Mouse (Mus musculus) bone marrow macrophage, adult 2 months (primary cell): ENCODE measurements at regions not wholly inside any gene's neighbourhood (a gene's known extent, or its start where the extent isn't known, plus 50 kb on each side); places are given as distances from the start of the nearest gene placed in this dataset.
"Not testable (repeated sequence)": the region's sequence is repeated elsewhere in the genome, so short reads cannot be mapped to it uniquely, and the experiment has no call there.

Source experiments
- H3K27ac ChIP-seq: 2 replicates; pipeline ENCODE4 v1.5.1; 2012; ENCODE audit warnings: low read depth, low read length; ENCODE audit not compliant: insufficient read depth
- H3K4me1 ChIP-seq: 2 replicates; pipeline ENCODE4 v1.6.1; 2012; ENCODE audit warnings: low read length; ENCODE audit not compliant: control insufficient read depth, insufficient read depth
- H3K4me3 ChIP-seq: 2 replicates; pipeline ENCODE4 v1.5.1; 2012; ENCODE audit warnings: mild to moderate bottlenecking, low read length, moderate library complexity; ENCODE audit not compliant: insufficient read depth
- CTCF ChIP-seq: IDR thresholded peaks from 2 replicates; pipeline ENCODE4 v1.5.1; 2012; ENCODE audit warnings: low read depth, mild to moderate bottlenecking, low read length, moderate library complexity
- POLR2A ChIP-seq: IDR thresholded peaks from 2 replicates; pipeline ENCODE4 v1.6.1; 2012; ENCODE audit warnings: mild to moderate bottlenecking, low read depth, low read length, borderline replicate concordance

DNA sequence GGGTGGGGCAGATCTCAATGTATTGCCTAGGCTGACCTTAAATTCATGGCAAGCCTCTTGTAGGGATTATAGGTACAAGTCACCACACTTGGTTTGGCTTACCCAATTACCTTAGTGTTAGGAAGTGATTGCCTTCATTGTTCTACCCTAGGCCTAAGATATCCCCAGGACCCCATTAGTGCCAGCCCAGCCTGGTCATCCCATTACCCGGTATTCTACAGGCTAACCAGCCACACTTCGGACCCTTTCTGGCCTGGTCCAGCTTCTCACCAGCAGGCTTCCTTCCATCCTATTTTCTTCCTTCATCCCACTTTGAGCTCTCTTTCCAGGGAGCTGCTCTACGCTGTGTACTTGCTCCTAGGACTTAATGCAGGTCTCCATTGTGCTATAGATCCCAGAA, 59.5 kb downstream of the Tex35 start:
- no peak overlapping the region for H3K27ac ChIP-seq
- H3K4me1 ChIP-seq: peaks cover 24% of the 10 kb centered on the region
- no peak for TF ChIP-seq POLR2A
- TF ChIP-seq CTCF: no peak
- no peak overlapping the region for H3K4me3 ChIP-seq

DNA sequence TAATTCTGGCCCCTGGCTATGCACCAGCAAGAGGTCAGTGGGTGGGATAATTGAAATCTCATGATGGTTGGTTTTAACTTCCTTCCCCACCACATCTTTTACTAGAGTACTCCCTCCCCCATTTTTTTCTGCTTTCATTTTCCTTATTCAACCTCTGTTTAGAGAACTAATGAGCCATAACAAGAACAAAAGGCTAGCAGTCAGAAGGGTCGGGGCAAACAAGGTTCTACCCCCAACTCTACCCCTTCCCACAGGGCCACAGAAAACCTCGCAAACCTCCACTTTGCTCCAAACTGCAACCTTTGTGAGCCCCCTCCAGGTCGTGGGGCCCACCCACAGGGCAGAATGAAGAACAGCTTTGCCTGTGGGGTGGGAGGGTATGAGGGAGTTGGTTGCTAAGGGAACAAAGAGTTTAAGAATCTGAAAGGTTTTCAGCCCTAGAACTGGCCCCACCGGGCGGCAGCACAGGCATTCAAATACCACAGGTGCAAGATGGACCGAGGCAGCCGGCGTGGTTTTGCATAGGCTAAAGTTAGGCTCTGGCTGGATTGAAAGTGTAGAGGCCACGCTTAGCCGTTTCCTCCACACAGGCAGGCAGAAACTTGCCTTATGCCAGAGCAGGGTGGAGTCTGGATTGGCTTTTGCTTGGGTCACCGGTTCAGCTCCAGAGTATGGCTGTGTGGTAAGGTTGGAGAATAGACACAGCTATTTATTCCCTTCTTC, 60.1 kb downstream of the Tex35 start:
- Histone ChIP-seq H3K27ac (peak overlapping the region; percentile 46; the same call in 1 of the 2 replicates), H3K4me3 (no peak overlapping the region), H3K4me1 (peaks cover 31% of the 10 kb centered on the region)
- no peak for TF ChIP-seq POLR2A
- TF ChIP-seq CTCF: no peak

DNA sequence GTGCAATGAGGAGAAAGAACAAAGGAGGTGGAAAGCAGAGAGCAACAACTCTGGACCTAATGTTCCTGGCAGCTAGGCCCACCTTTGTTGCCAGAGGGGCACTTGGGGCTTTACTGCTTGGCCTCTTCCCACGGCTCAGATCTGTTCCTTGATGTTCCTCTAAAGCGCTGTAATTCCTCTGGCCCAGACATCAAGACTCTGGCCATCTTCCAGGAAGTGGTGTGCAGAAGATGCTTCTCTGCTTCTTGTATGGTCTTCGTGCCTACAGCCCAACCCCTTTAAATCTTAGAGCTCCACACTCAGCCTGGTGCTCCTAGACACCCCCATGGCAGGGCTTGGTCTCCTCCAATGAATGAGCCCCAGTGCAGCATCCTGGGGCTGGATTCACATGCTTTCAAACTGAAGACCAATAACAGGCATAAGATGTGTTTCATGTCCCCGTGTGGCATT, 60.7 kb downstream of the Tex35 start:
- H3K4me3 ChIP-seq: no peak overlapping the region
- 0 out of 2 replicates have a peak overlapping the region, but pooled peaks have one; percentile 1 for H3K27ac ChIP-seq
- TF ChIP-seq POLR2A: no peak
- no peak for TF ChIP-seq CTCF
- peaks cover 33% of the 10 kb centered on the region for H3K4me1 ChIP-seq

DNA sequence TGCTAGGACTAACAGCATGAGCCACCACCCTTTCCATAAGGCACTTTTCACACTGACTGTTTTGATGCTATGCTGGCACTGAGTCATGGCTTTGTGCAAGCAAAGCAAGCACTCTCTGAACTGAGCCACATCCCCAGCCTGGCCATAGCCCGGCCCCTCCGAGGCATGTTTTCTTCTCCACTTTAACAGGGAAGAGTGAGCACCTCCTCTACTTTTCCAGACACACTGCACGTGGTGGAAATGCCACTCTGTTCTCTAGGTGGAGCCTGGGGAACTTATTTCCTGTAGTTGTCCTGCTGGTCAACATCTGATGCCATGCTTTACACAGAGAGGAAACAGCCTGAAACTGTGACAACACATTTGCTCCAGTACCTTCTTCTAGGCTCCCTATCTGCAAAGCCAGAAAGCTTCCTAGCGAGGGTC, 61.7 kb downstream of the Tex35 start:
- peaks cover 37% of the 10 kb centered on the region for H3K4me1 ChIP-seq
- H3K4me3 ChIP-seq: no peak overlapping the region
- TF ChIP-seq POLR2A (no peak), CTCF (no peak)
- H3K27ac ChIP-seq: no peak overlapping the region

DNA sequence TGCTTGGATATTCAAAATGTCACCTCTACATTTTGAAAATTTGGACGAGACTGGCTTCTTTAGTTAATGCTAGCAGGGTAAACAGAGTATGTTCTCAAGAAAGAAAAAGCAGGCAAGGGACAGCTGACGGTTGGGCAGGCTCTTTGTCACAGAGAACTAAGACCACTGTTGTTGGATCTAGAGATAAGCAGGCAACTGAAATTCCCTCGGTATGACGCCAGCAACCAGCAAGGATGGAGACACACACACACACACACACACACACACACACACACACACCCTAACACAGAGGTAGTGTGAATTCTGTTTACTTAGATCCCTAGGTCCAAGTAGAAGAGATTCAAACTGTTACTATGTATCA, 68.7 kb downstream of the Tex35 start:
- Histone ChIP-seq H3K4me3 (no peak overlapping the region), H3K4me1 (peaks cover 37% of the 10 kb centered on the region), H3K27ac (peak overlapping the region; percentile 82)
- no peak for TF ChIP-seq CTCF
- TF ChIP-seq POLR2A: no peak

DNA sequence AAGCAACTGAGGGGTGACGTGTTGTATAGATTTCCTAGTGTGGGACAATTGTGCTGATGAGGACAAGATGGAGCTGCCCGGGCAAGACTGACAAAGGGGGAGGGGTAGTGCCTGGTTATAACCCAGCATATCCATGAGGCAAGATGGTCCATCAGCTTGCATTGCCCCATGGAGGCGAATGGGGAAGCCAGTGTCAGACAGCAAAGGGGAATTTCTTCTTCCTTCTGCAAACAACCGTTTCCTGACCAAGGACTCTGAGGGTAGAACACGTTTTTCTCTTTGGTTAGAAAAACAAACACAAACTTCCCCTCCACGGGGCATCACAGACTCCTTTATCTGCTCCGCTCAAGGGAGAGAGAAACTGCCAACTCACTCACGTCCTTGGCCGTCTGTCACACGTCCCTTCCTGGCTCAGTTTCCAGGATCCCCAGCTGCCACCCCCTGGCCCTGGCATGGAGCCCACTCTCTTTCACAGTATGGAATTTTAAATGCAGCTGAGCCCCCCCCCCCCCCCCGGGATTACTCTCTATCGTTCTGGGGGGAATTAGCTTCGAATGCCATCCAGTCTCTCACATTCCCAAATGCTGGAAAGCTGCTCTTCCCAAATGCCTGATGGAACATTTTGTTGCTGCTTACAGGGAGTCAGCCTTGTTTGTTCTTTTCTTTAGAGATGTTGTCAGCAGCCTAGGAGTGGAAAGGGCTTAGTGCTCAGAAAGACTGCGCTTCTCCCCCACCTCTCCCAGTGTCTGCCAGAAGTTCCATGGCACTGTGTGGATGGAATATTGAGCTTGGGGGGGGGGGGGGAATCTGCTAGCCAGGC, 69.3 kb downstream of the Tex35 start:
- Histone ChIP-seq H3K4me3 (no peak overlapping the region; the same call in 1 of the 2 replicates), H3K27ac (peak overlapping the region; percentile 82), H3K4me1 (peaks cover 37% of the 10 kb centered on the region)
- TF ChIP-seq POLR2A (no peak), CTCF (no peak)

DNA sequence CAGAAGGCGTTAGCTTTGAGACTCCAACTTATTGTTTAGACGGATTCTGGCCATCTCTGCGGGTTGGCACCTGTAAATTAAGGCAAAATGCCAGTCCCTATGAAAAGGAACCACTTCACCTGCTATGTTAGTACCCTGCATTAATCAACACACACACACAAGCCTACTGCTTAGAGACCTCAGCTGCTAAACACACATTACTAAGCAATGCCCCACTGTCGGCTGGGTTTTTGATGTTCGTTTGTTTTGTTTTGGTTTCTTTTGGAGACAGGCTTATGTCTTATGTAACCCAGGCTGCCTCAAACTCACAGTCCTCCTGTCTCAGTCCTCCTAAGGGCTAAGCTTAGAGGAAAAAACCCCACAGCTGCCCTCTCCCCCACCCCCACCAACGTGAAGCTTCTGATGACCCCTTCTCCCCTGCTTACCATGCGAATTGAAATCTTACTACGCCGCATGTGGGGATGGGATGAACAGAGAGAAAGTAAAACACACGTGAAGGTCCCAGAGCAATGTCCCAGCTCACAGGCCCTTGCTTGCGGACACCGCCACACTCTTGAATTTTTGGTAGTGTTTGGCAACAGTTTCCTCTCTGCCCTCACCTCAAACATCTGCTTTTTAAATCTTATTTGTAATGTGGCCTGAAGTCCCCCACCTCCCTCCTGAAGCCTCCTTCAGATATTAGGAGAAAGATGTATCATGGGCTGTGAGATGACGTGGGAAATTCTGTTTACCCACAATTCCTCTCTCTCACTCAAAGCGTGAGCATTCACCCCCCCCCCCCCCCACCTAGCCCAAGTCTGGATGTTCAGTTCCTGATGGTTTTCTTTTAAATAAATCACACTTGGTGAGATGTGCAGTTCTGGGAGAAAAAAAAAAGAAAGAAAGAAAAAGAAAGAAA, 70.1 kb downstream of the Tex35 start:
- no peak for TF ChIP-seq CTCF
- TF ChIP-seq POLR2A: no peak
- H3K27ac ChIP-seq: peak overlapping the region; percentile 82
- H3K4me1 ChIP-seq: peaks cover 29% of the 10 kb centered on the region
- no peak overlapping the region; the same call in 1 of the 2 replicates for H3K4me3 ChIP-seq

DNA sequence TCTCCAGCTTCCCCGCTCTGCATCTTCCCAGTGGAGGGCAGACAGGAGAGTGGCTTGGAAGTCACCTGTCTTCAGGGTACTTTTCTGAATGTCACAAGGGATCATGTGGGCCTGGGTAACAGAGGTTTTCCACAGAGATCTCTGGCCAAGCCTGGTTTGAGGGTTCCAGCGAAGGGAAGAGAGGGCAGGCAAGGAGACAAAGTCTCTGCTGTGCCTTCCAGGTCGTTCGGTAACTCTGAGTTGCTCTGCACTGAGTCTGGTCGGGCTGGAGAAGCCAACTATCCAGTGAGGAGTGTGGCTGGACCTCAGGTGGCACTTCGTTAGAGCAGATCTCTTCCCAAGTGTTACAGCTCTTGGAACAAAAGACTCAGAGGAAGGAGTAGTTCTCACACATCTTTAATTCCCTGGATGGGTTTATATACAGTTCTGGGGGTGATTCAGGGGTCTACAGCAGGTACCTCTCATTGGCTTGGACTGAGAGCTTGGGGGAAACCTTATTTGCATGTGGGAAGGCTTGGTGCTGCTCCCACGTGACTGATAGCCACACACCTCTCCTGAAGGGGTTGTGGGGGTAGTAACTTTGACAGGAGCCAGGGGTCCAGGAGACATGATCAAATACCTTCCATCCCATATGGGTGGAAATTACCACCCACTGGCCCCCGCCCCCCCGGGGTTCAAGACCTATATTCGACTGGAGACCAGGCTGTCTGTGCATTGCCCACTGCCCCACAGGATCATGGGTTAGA, 71.1 kb downstream of the Tex35 start:
- TF ChIP-seq POLR2A: no peak
- TF ChIP-seq CTCF: no peak
- Histone ChIP-seq H3K4me1 (peaks cover 24% of the 10 kb centered on the region), H3K4me3 (no peak overlapping the region)

DNA sequence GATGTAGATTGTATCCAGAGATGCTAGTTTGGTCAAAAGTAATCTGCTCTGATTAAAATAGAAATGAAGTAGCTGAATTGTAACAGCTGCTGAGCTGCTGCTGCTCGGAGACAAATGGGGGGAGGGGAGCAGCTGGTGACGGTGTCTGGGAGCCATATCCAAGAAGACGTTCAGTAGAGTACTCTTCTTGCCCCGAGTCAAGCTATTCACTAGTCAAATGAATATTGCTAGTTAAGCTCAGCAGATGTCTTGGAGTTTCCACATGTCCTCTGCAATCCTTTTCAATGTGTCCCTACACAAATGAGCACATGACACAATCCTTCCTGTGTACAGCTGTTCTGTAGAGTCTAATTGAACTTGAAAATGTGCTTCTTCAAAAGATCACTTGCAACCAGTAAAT, 71.7 kb downstream of the Tex35 start:
- Histone ChIP-seq H3K4me3 (no peak overlapping the region), H3K4me1 (peaks cover 23% of the 10 kb centered on the region), H3K27ac (no peak overlapping the region)
- no peak for TF ChIP-seq POLR2A
- no peak for TF ChIP-seq CTCF

More for the DNA sequence above, 71.1 kb downstream of the Tex35 start:
- no peak overlapping the region for H3K27ac ChIP-seq

DNA sequence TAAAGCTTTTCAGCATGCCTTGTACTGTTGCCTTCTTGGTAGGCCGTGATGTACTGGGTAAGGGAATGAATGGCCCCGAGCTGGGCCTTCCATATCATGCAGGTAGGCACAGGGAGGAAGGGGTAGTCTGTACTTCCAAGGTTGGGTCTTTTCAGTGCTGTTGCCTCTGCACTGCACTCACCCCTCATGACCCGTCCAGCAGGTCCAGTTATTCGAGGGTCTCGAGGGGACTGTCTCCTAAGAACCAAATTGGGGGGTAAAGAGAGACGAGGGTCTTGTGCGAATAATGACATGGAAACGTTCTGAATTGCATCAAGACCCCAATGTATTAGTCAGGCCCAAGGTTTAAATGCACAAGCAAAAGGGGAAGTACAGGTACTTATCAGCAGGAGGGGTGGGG, 73.3 kb downstream of the Tex35 start:
- H3K4me3 ChIP-seq, H3K27ac ChIP-seq: not testable (repeated sequence)
- peaks cover 22% of the 10 kb centered on the region for H3K4me1 ChIP-seq
